Mouse (Mus musculus): ENCODE results near the gene Ccdc117.

GRCm38 (mm10) chr11:5519681-5520080 lies 22.3 kb downstream of the Ccdc117 start:
- no peak for TF ChIP-seq POLR2A (IDR thresholded peaks at IDR 0.05; ENCODE audit: extremely low read depth, insufficient read depth, low read length)
- no peak for TF ChIP-seq CTCF (IDR thresholded peaks at IDR 0.05; ENCODE audit: extremely low read depth, insufficient read depth, low read length)

Measured in cortical plate, adult 2 months (tissue).